Mouse (Mus musculus) forebrain, embryonic 14.5 days (tissue): Measurements from ENCODE around the gene Zfyve9. TPM values are rescaled to one million over a fixed set of nuclear protein-coding genes. Genes with fewer than 3 reads are reported as not detected.

Experiments used
- ATAC-seq: fragments of 200-750 bp; cut with Nextera tagmentation; 2 replicates; pipeline ENCODE4 v1.8.0; 2017; ENCODE audit warnings: mild to moderate bottlenecking, moderate library complexity
- DNase-seq: peaks from one replicate; pipeline ENCODE4 v3.0.0-alpha.2; 2015; ENCODE audit warnings: low spot score
- H3K27ac ChIP-seq: fragments of 300-500 bp; sonication (generic); 2 replicates; pipeline ENCODE4 v1.5.1; 2014; ENCODE audit warnings: low read depth, mild to moderate bottlenecking, control low read depth, low read length, moderate library complexity
- H3K27me3 ChIP-seq: fragments of 300-500 bp; sonication (generic); replicated peaks from 2 replicates; pipeline ENCODE4 v1.6.1; 2014; ENCODE audit warnings: low read length, control low read depth, mixed read lengths; ENCODE audit not compliant: control insufficient read depth, insufficient read depth
- H3K36me3 ChIP-seq: fragments of 300-500 bp; sonication (generic); 2 replicates; pipeline ENCODE4 v1.6.1; 2014; ENCODE audit warnings: low read length, control low read depth; ENCODE audit not compliant: control insufficient read depth, insufficient read depth
- H3K4me1 ChIP-seq: fragments of 300-500 bp; sonication (generic); 2 replicates; pipeline ENCODE4 v1.6.1; 2014; ENCODE audit warnings: antibody characterized with exemption, low read length, control low read depth; ENCODE audit not compliant: control insufficient read depth, insufficient read depth
- H3K4me2 ChIP-seq: fragments of 300-500 bp; sonication (generic); 2 replicates; pipeline ENCODE4 v1.6.1; 2014; ENCODE audit warnings: mild to moderate bottlenecking, control low read depth, low read length
- H3K4me3 ChIP-seq: fragments of 300-500 bp; sonication (generic); 2 replicates; pipeline ENCODE4 v1.5.1; 2014; ENCODE audit warnings: low read depth, low read length, control low read depth
- H3K9ac ChIP-seq: fragments of 300-500 bp; sonication (generic); 2 replicates; pipeline ENCODE4 v1.6.1; 2014; ENCODE audit warnings: mild to moderate bottlenecking, low read length, control low read depth, moderate library complexity
- H3K9me3 ChIP-seq: fragments of 300-500 bp; sonication (generic); replicated peaks from 2 replicates; pipeline ENCODE4 v1.6.1; 2016; ENCODE audit warnings: low read length, control low read depth, mixed read lengths; ENCODE audit not compliant: control insufficient read depth
- WGBS: fragments of 180-500 bp; shearing (Covaris S2); extraction: QIAGEN DNeasy Blood & Tissue Kit; methylation state at CpG from one replicate; pipeline ENCODE4 v1.1.7; 2014; 5-methylcytosine and 5-hydroxymethylcytosine counted together
- polyA plus RNA-seq: library from polyadenylated mRNA; unstranded; fragments of >200 nt; fragmentation: Nextera tagmentation; extraction: Ambion mirVana; gene quantifications from 2 replicates; pipeline ENCODE4 v1.2.1, GENCODE M21; 2014

Gene Zfyve9
- polyA plus RNA-seq, 1 experiment from 2014 or later, result 4.9 TPM

DNA sequence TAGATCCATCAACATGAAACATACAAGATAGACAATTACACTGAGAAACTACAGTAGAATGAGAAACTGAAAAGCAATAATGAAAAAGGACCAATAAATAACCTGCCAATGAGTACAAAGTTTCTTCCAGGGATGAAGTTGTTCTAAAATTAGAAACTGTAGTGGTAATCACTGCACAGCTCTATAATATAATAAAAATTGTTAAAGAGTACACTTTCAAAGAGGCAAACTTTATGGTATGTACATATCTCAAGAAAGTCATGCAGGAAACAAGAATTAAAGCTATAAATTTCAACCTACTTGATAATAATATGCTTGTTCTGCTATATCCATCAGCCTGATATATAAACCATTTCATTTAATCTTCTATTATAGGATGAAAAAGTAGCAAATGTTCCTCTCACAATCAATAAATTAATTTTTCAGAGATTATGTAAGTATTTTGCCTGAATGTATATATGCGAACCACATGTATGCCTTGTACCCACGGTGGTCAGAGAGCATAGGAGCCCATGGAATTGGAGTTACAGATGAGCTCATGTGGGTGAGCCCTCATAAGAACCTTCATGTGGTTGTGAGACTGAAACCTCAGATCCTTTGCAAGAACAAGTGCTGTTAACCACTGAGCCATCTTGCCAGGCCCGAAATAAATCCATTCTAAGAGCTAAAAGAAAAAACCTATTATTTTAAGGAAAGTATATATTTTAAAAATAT is 34.3 kb downstream of the Zfyve9 start:
- no peak for ATAC-seq
- Histone ChIP-seq H3K27me3 (no peaks in the 10 kb centered on the region), H3K4me2 (no peak overlapping the region), H3K9me3 (no peaks in the 10 kb centered on the region), H3K36me3 (no peaks in the 10 kb centered on the region), H3K4me3 (no peak overlapping the region), H3K4me1 (no peaks in the 10 kb centered on the region), H3K9ac (no peak overlapping the region), H3K27ac (no peak overlapping the region)
- DNase-seq, result no peak
- 96% methylated on average over 3 of the region's 3 CpGs for WGBS

- WGBS, result 41% methylated on average over 3 of the region's 3 CpGs
- DNase-seq (no peak), ATAC-seq (no peak)
- Histone ChIP-seq H3K36me3 (no peaks in the 10 kb centered on the region), H3K4me1 (no peaks in the 10 kb centered on the region), H3K4me2 (no peak overlapping the region), H3K9ac (no peak overlapping the region), H3K27ac (no peak overlapping the region), H3K27me3 (no peaks in the 10 kb centered on the region), H3K9me3 (0 out of 2 replicates have a peak, but pooled peaks cover 3% of the 10 kb centered on the region), H3K4me3 (no peak overlapping the region)
Measured at GRCm38 (mm10) chr4:108731582-108731981, 49.0 kb downstream of the Zfyve9 start.

GRCm38 (mm10) chr4:108730450-108730849 is 50.1 kb downstream of the Zfyve9 start:
- Histone ChIP-seq H3K4me1 (no peaks in the 10 kb centered on the region), H3K36me3 (0 out of 2 replicates have a peak, but pooled peaks cover under 1% of the 10 kb centered on the region), H3K9me3 (0 out of 2 replicates have a peak, but pooled peaks cover 2% of the 10 kb centered on the region), H3K27ac (no peak overlapping the region), H3K4me3 (no peak overlapping the region), H3K9ac (no peak overlapping the region), H3K27me3 (no peaks in the 10 kb centered on the region), H3K4me2 (no peak overlapping the region)
- WGBS, result 85% methylated on average over 1 of the region's 1 CpGs
- DNase-seq (no peak), ATAC-seq (no peak)

GRCm38 (mm10) chr4:108724102-108724501 is 56.5 kb downstream of the Zfyve9 start:
- Histone ChIP-seq H3K4me3 (no peak overlapping the region), H3K27me3 (no peaks in the 10 kb centered on the region), H3K27ac (no peak overlapping the region), H3K36me3 (peaks cover 17% of the 10 kb centered on the region; the same call in 1 of the 2 replicates), H3K9me3 (no peaks in the 10 kb centered on the region), H3K4me1 (no peaks in the 10 kb centered on the region), H3K9ac (no peak overlapping the region), H3K4me2 (no peak overlapping the region)
- ATAC-seq (no peak), DNase-seq (no peak)
- 90% methylated on average over 2 of the region's 2 CpGs for WGBS

- ATAC-seq, result no peak
- Histone ChIP-seq H3K4me1 (no peaks in the 10 kb centered on the region), H3K4me3 (no peak overlapping the region), H3K27ac (no peak overlapping the region), H3K36me3 (peaks cover 19% of the 10 kb centered on the region; the same call in 1 of the 2 replicates), H3K27me3 (no peaks in the 10 kb centered on the region), H3K9me3 (no peaks in the 10 kb centered on the region), H3K9ac (no peak overlapping the region), H3K4me2 (no peak overlapping the region)
- no peak for DNase-seq
- 92% methylated on average over 3 of the region's 3 CpGs for WGBS
Measured at GRCm38 (mm10) chr4:108721245-108721784, 59.3 kb downstream of the Zfyve9 start.

GRCm38 (mm10) chr4:108719349-108719748 is 61.2 kb downstream of the Zfyve9 start, which contains the start of gene 3110021N24Rik:
Gene 3110021N24Rik (plus strand): TSS chr4:108719649.
- Histone ChIP-seq H3K9me3 (no peaks in the 10 kb centered on the region), H3K4me2 (no peak within 1 kb of the TSS), H3K27me3 (no peaks in the 10 kb centered on the region), H3K9ac (no peak within 1 kb of the TSS), H3K4me3 (no peak within 1 kb of the TSS), H3K4me1 (no peaks in the 10 kb centered on the region), H3K36me3 (peaks cover 16% of the 10 kb centered on the region; the same call in 1 of the 2 replicates), H3K27ac (no peak within 1 kb of the TSS)
- DNase-seq, result no peak
- ATAC-seq, result no peak
- WGBS, result 75% methylated on average over 5 of the region's 5 CpGs

DNA sequence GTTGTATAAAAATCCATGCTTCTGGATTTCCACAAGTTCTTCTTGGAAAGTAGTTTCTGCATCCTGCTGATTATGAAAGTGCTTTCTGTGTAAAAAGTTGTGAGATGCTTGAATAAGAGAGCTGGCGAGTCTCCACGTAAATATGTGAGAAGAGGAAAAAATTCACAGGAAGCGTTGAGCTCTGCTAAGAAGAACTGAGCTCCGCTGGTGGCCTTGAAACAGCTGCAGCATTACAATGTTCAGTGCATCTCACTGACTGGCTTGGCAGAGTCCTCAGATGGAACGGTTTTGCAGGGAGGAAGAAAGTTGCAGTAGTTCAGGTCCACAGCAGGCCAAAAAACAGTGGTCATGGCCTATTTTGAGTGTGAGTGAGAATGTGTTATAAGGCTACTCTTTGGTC is 72.4 kb downstream of the Zfyve9 start:
- H3K36me3 ChIP-seq, result no peaks in the 10 kb centered on the region
- no peak overlapping the region for H3K27ac ChIP-seq
- no peak overlapping the region for H3K4me3 ChIP-seq
- no peaks in the 10 kb centered on the region for H3K4me1 ChIP-seq
- ATAC-seq, result no peak
- DNase-seq, result no peak
- no peaks in the 10 kb centered on the region for H3K27me3 ChIP-seq
- WGBS, result 83% methylated on average over 5 of the region's 5 CpGs
- H3K9me3 ChIP-seq, result no peaks in the 10 kb centered on the region
- H3K9ac ChIP-seq, result no peak overlapping the region
- H3K4me2 ChIP-seq, result no peak overlapping the region

DNA sequence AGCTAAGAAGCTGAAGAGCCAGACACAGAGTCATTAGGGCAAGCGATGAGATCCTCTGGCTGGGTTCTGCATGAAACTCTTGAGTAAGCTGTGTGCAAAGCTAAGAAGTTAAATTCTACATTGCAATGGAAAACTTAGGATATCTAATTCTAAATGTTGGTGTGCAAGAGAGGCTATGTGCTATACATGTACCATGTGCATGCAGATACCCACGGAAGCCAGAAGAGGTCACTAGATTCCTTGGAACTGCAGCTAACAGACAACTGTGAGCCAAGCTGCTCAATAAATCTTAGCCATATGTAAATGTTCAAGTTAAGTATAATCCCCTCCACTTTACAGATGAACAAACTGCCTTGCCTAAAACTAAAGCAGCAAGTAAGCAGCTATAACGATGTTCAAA is 83.7 kb downstream of the Zfyve9 start:
- DNase-seq, result peak; percentile 67
- Histone ChIP-seq H3K27ac (no peak overlapping the region), H3K4me3 (no peak overlapping the region), H3K4me1 (no peaks in the 10 kb centered on the region), H3K4me2 (no peak overlapping the region), H3K27me3 (no peaks in the 10 kb centered on the region), H3K9ac (no peak overlapping the region), H3K36me3 (no peaks in the 10 kb centered on the region), H3K9me3 (no peaks in the 10 kb centered on the region)
- WGBS, result 47% methylated on average over 3 of the region's 3 CpGs
- ATAC-seq, result no peak

GRCm38 (mm10) chr4:108691469-108691868 is 89.1 kb downstream of the Zfyve9 start:
- no peak overlapping the region for H3K9ac ChIP-seq
- H3K4me3 ChIP-seq, result no peak overlapping the region
- peaks cover 19% of the 10 kb centered on the region for H3K36me3 ChIP-seq
- no peak overlapping the region for H3K4me2 ChIP-seq
- no peaks in the 10 kb centered on the region for H3K27me3 ChIP-seq
- no peak for ATAC-seq
- no peak for DNase-seq
- H3K27ac ChIP-seq, result no peak overlapping the region
- H3K9me3 ChIP-seq, result no peaks in the 10 kb centered on the region
- H3K4me1 ChIP-seq, result no peaks in the 10 kb centered on the region
